Comparison of ENCODE assay signal across 9 mouse cellular contexts in genomic region chr19:53264821-53265727, GRCm38 (mm10). TPM values are rescaled to one million over a fixed set of nuclear protein-coding genes. Genes with fewer than 3 reads are reported as not detected.
DNase-seq lines count a peak whose midpoint lies in the region; ATAC-seq lines count a peak whose summit lies in the region.
"Had no signal": no experiment of that assay in that cellular context is flagged by ENCODE, and none has a peak within 500 bp of the region (broad histone marks: within the 10 kb centered on the region; RNA-seq: fewer than 3 reads in every experiment).

No protein-coding gene starts in this region.

- no peak overlapping the region for H3K9ac ChIP-seq in forebrain, embryonic 15.5 days (replicated peaks)
- no peak overlapping the region for H3K9ac ChIP-seq in forebrain, embryonic 16.5 days (replicated peaks; ENCODE audit: low read depth, low read length)
- no peak overlapping the region for H3K9ac ChIP-seq in midbrain, embryonic 14.5 days (replicated peaks; ENCODE audit: low read length)
- H3K9ac ChIP-seq: limb, embryonic 15.5 days had no signal

- peaks cover 25% of the 10 kb centered on the region for H3K4me1 ChIP-seq in forebrain, embryonic 10.5 days
- H3K4me1 ChIP-seq in forebrain, embryonic 15.5 days: 0 out of 2 replicates have a peak, but pooled peaks cover 9% of the 10 kb centered on the region
- H3K4me1 ChIP-seq in forebrain, embryonic 16.5 days (replicated peaks; ENCODE audit: control insufficient read depth, insufficient read depth, low read length): no peaks in the 10 kb centered on the region
- H3K4me1 ChIP-seq in midbrain, embryonic 14.5 days (ENCODE audit: control insufficient read depth, insufficient read depth, low read length): no peaks in the 10 kb centered on the region

- H3K4me3 ChIP-seq in forebrain, embryonic 10.5 days: peak overlapping the region; percentile 27; the same call in 1 of the 2 replicates
- no peak overlapping the region for H3K4me3 ChIP-seq in forebrain, embryonic 15.5 days
- H3K4me3 ChIP-seq in forebrain, embryonic 16.5 days (replicated peaks; ENCODE audit: low read length): no peak overlapping the region
- H3K4me3 ChIP-seq in midbrain, embryonic 14.5 days (replicated peaks; ENCODE audit: low read depth, low read length): no peak overlapping the region
- H3K4me3 ChIP-seq: limb, embryonic 15.5 days had no signal

- no peak; the same call in 1 of the 2 replicates for ATAC-seq in forebrain, embryonic 15.5 days (replicated peaks)
- peak; percentile 20; the same call in 1 of the 2 replicates for ATAC-seq in forebrain, embryonic 16.5 days
- no peak for ATAC-seq in midbrain, embryonic 14.5 days (ENCODE audit: low FRiP score, low TSS enrichment)
- no peak for ATAC-seq in erythroid progenitor cell, adult 5-6 weeks (replicated peaks; ENCODE audit: low FRiP score, poor library complexity, severe bottlenecking)

- H3K9me3 ChIP-seq in forebrain, embryonic 10.5 days: no peaks in the 10 kb centered on the region
- H3K9me3 ChIP-seq in forebrain, embryonic 15.5 days: no peaks in the 10 kb centered on the region
- H3K9me3 ChIP-seq in forebrain, embryonic 16.5 days (ENCODE audit: control insufficient read depth, low read length): no peaks in the 10 kb centered on the region
- no peaks in the 10 kb centered on the region for H3K9me3 ChIP-seq in midbrain, embryonic 14.5 days (ENCODE audit: control insufficient read depth, low read length)
- H3K9me3 ChIP-seq: limb, embryonic 15.5 days had no signal

- H3K4me2 ChIP-seq in forebrain, embryonic 15.5 days (replicated peaks): no peak overlapping the region
- no peak overlapping the region for H3K4me2 ChIP-seq in forebrain, embryonic 16.5 days (ENCODE audit: low read length)
- H3K4me2 ChIP-seq in midbrain, embryonic 14.5 days (ENCODE audit: low read length): no peak overlapping the region
- H3K4me2 ChIP-seq: limb, embryonic 15.5 days had no signal

- H3K27me3 ChIP-seq in forebrain, embryonic 10.5 days (ENCODE audit: poor library complexity, severe bottlenecking): peaks cover 3% of the 10 kb centered on the region; the same call in 1 of the 2 replicates
- no peaks in the 10 kb centered on the region for H3K27me3 ChIP-seq in forebrain, embryonic 15.5 days
- no peaks in the 10 kb centered on the region for H3K27me3 ChIP-seq in forebrain, embryonic 16.5 days (replicated peaks; ENCODE audit: control insufficient read depth, insufficient read depth, low read length)
- H3K27me3 ChIP-seq in midbrain, embryonic 14.5 days (ENCODE audit: control insufficient read depth, insufficient read depth, low read length): no peaks in the 10 kb centered on the region
- H3K27me3 ChIP-seq: limb, embryonic 15.5 days had no signal

- H3K36me3 ChIP-seq in forebrain, embryonic 10.5 days (replicated peaks): no peaks in the 10 kb centered on the region
- no peaks in the 10 kb centered on the region for H3K36me3 ChIP-seq in forebrain, embryonic 15.5 days
- H3K36me3 ChIP-seq in forebrain, embryonic 16.5 days (ENCODE audit: control insufficient read depth, insufficient read depth): no peaks in the 10 kb centered on the region
- H3K36me3 ChIP-seq in midbrain, embryonic 14.5 days (ENCODE audit: control insufficient read depth, insufficient read depth, low read length): no peaks in the 10 kb centered on the region
- H3K36me3 ChIP-seq: limb, embryonic 15.5 days had no signal

- no peak overlapping the region for H3K27ac ChIP-seq in forebrain, embryonic 10.5 days
- no peak overlapping the region for H3K27ac ChIP-seq in forebrain, embryonic 15.5 days (replicated peaks)
- H3K27ac ChIP-seq in forebrain, embryonic 16.5 days (ENCODE audit: low read length): no peak overlapping the region
- H3K27ac ChIP-seq in midbrain, embryonic 14.5 days (replicated peaks; ENCODE audit: low read depth, low read length): no peak overlapping the region
- H3K27ac ChIP-seq: limb, embryonic 15.5 days had no signal

- 64% methylated on average over 12 of the region's 12 CpGs for WGBS in forebrain, embryonic 10.5 days
- 46% methylated on average over 12 of the region's 12 CpGs for WGBS in forebrain, embryonic 15.5 days
- WGBS in forebrain, embryonic 16.5 days: 42% methylated on average over 12 of the region's 12 CpGs
- WGBS in midbrain, embryonic 14.5 days: 51% methylated on average over 12 of the region's 12 CpGs

- DNase-seq in forebrain, embryonic 10.5 days (ENCODE audit: extremely low spot score, low spot score): no peak
- peak; percentile 60 for DNase-seq in CD4-positive, CD25-positive, alpha-beta regulatory T cell, adult 2 months (ENCODE audit: low read depth, low spot score)
- DNase-seq in midbrain, embryonic 14.5 days: peak; percentile 56
- DNase-seq in cerebellum, adult 18-20 months: no peak
- DNase-seq in urinary bladder, postnatal 4 days (ENCODE audit: low spot score in 2 of 2): no peak

RNA-seq across cellular contexts. Expression of gene Mxi1, which starts 45.2 kb away (rescaled TPM):
- 16.1 and 20.7 TPM in 2 replicates for polyA plus RNA-seq in forebrain, embryonic 10.5 days (2016; fragmentation: Nextera tagmentation; extraction: Ambion mirVana)
- polyA plus RNA-seq in forebrain, embryonic 15.5 days (2015; fragmentation: Nextera tagmentation; extraction: Ambion mirVana): 62.0 and 68.4 TPM in 2 replicates
- 46.7 and 61.4 TPM in 2 replicates for polyA plus RNA-seq in forebrain, embryonic 16.5 days (2015; fragmentation: Nextera tagmentation; extraction: Ambion mirVana)
- polyA plus RNA-seq in midbrain, embryonic 14.5 days (2014; fragmentation: Nextera tagmentation; extraction: Ambion mirVana): 51.0 and 59.3 TPM in 2 replicates
- 92.3 and 96.0 TPM in 2 replicates for total RNA-seq in erythroid progenitor cell, adult 5-6 weeks (2015; ENCODE audit: low replicate concordance)
- 167 and 196 TPM in 2 replicates for total RNA-seq in erythroid progenitor cell, adult 5-6 weeks (2017; ENCODE audit: low replicate concordance)

Comparison
In these comparisons a context has a peak if more than half of its experiments do, and no peak if none do; other contexts are left out.
1. DNase-seq: peak in CD4-positive, CD25-positive, alpha-beta regulatory T cell, adult 2 months (single experiment) and midbrain, embryonic 14.5 days (single experiment); none in forebrain, embryonic 10.5 days (single experiment), cerebellum, adult 18-20 months (0 of 2) and urinary bladder, postnatal 4 days (0 of 2).